Mouse (Mus musculus): ENCODE results near the gene Nmt1. TPM values are rescaled to one million over a fixed set of nuclear protein-coding genes. Genes with fewer than 3 reads are reported as not detected.

The Nmt1 gene
- polyA plus RNA-seq, 1 experiment from 2014 or later: 44.8 TPM

DNA sequence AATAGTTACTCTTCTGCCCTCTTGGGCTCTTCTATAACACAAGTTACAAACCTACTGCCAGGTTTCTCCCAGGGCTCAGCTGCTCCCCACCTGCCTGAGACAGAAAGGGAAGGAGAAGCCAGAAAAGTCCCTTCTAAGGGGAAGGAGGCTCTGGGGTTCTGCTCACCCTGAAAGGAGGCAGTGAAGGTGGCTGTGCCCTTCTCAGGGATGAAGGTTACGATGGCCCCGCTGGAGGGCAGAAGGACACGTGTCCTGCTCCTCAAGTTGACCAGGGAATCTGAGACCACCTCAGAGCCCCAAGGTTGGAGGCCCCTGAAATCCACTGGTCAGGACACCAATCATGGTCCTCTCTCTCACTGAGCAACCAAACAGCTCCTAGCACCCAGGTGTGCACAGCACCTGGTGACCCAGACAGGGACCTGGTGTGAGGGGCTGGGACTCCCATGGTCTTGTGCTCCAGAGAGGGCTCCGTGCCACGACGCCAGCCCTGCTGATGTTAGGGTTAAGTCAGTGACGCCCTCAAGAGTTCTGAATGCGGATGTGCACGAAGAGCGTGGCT lies 42.4 kb downstream of the Nmt1 start:
- Histone ChIP-seq H3K4me3 (no peak overlapping the region), H3K27me3 (no peaks in the 10 kb centered on the region), H3K27ac (replicated peaks) (no peak overlapping the region), H3K4me2 (replicated peaks) (no peak overlapping the region), H3K9me3 (no peaks in the 10 kb centered on the region), H3K36me3 (peaks cover 55% of the 10 kb centered on the region), H3K4me1 (peaks cover 5% of the 10 kb centered on the region; the same call in 1 of the 2 replicates), H3K9ac (replicated peaks) (no peak overlapping the region)
- no peak for ATAC-seq (ENCODE audit: low FRiP score, low read depth)
- 92% methylated on average over 10 of the region's 10 CpGs for WGBS

- Histone ChIP-seq H3K27me3 (peaks cover 3% of the 10 kb centered on the region), H3K9me3 (no peaks in the 10 kb centered on the region), H3K4me1 (peaks cover 5% of the 10 kb centered on the region; the same call in 1 of the 2 replicates), H3K36me3 (peaks cover 22% of the 10 kb centered on the region), H3K27ac (replicated peaks) (no peak overlapping the region), H3K4me3 (no peak overlapping the region), H3K9ac (replicated peaks) (no peak overlapping the region), H3K4me2 (replicated peaks) (no peak overlapping the region)
- WGBS: 91% methylated on average over 7 of the region's 7 CpGs
- ATAC-seq (ENCODE audit: low FRiP score, low read depth): no peak
These were observed 45.7 kb downstream of the Nmt1 start for GRCm38 (mm10) chr11:103073671-103074070.

GRCm38 (mm10) chr11:103074121-103074650 lies 46.2 kb downstream of the Nmt1 start:
- Histone ChIP-seq H3K4me2 (replicated peaks) (no peak overlapping the region), H3K27ac (replicated peaks) (no peak overlapping the region), H3K27me3 (peaks cover 8% of the 10 kb centered on the region), H3K9ac (replicated peaks) (no peak overlapping the region), H3K4me3 (no peak overlapping the region), H3K9me3 (no peaks in the 10 kb centered on the region), H3K36me3 (peaks cover 17% of the 10 kb centered on the region), H3K4me1 (peaks cover 5% of the 10 kb centered on the region; the same call in 1 of the 2 replicates)
- ATAC-seq (ENCODE audit: low FRiP score, low read depth): no peak
- 51% methylated on average over 10 of the region's 10 CpGs for WGBS

DNA sequence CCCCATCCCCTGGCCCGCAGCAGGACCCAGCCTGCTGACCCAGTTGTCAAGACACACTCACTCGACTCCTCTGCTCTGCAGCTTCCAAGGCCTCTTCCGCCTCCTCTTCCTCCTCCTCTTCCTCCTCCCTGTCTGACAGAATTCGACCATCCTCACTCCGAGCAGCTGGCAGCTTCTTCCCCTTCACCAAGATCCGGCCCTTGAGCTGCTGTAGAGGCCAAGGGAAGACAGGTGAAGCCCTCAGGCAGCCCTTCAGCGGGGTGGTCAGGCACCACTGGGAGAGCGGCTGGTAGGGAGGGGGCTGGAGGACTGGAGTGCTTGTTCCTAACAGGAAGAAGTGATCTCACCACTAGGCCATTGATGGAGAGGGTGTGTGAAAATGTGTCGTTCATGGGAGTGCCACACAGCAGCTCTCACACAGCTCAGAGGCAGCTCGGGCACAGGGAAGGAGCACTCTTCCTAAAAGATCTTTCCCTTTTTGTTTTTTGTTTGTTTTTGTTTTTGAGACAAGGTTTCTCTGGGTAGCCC lies 46.9 kb downstream of the Nmt1 start:
- WGBS: 28% methylated on average over 10 of the region's 10 CpGs
- Histone ChIP-seq H3K9ac (replicated peaks) (no peak overlapping the region), H3K27me3 (peaks cover 15% of the 10 kb centered on the region), H3K36me3 (peaks cover 10% of the 10 kb centered on the region; the same call in 1 of the 2 replicates), H3K27ac (replicated peaks) (no peak overlapping the region), H3K4me3 (no peak overlapping the region), H3K4me1 (peaks cover 5% of the 10 kb centered on the region; the same call in 1 of the 2 replicates), H3K9me3 (no peaks in the 10 kb centered on the region), H3K4me2 (replicated peaks) (no peak overlapping the region)
- no peak for ATAC-seq (ENCODE audit: low FRiP score, low read depth)

GRCm38 (mm10) chr11:103076010-103076409 lies 48.0 kb downstream of the Nmt1 start:
- Histone ChIP-seq H3K36me3 (no peaks in the 10 kb centered on the region), H3K4me2 (replicated peaks) (no peak overlapping the region), H3K4me3 (no peak overlapping the region), H3K27ac (replicated peaks) (no peak overlapping the region), H3K9me3 (no peaks in the 10 kb centered on the region), H3K27me3 (peaks cover 26% of the 10 kb centered on the region), H3K9ac (replicated peaks) (no peak overlapping the region), H3K4me1 (peaks cover 17% of the 10 kb centered on the region)
- ATAC-seq (ENCODE audit: low FRiP score, low read depth): no peak
- WGBS: 95% methylated on average over 7 of the region's 7 CpGs

DNA sequence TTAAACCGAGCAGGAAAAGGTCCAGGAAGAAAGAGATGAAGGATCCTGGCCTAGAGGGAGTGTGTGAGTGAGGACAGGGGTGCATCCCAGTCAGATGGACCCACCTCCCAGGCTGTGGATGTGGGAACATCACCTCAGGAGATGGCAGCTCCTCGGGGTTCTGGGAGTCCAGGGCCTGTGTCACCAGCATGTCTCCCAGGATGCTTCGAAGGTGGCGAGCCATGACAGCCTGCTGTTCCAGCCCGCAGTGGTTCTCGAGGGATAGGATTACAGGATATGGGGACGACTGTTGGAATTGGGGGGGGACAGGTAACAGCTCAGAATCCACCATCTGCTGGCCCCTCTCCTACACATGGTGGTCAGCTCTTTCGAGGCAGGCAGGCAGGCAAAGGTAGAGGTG lies 48.6 kb downstream of the Nmt1 start:
- ATAC-seq (ENCODE audit: low FRiP score, low read depth): no peak
- Histone ChIP-seq H3K27ac (replicated peaks) (no peak overlapping the region), H3K9me3 (no peaks in the 10 kb centered on the region), H3K4me1 (peaks cover 17% of the 10 kb centered on the region), H3K9ac (replicated peaks) (no peak overlapping the region), H3K36me3 (no peaks in the 10 kb centered on the region), H3K4me3 (no peak overlapping the region), H3K27me3 (peaks cover 32% of the 10 kb centered on the region), H3K4me2 (replicated peaks) (no peak overlapping the region)
- 88% methylated on average over 8 of the region's 8 CpGs for WGBS

GRCm38 (mm10) chr11:103078131-103078530 lies 50.1 kb downstream of the Nmt1 start:
- no peak for ATAC-seq (ENCODE audit: low FRiP score, low read depth)
- H3K9me3 ChIP-seq: no peaks in the 10 kb centered on the region
- peaks cover 17% of the 10 kb centered on the region for H3K4me1 ChIP-seq
- H3K27me3 ChIP-seq: peaks cover 46% of the 10 kb centered on the region
- H3K9ac ChIP-seq (replicated peaks): no peak overlapping the region
- H3K36me3 ChIP-seq: no peaks in the 10 kb centered on the region
- H3K27ac ChIP-seq (replicated peaks): no peak overlapping the region
- H3K4me3 ChIP-seq: no peak overlapping the region
- H3K4me2 ChIP-seq (replicated peaks): no peak overlapping the region
- WGBS: 83% methylated on average over 11 of the region's 11 CpGs

- 2% methylated on average over 43 of the region's 43 CpGs for WGBS
- H3K27ac ChIP-seq (replicated peaks): no peak overlapping the region
- peaks cover 46% of the 10 kb centered on the region for H3K27me3 ChIP-seq
- H3K9me3 ChIP-seq: no peaks in the 10 kb centered on the region
- H3K4me1 ChIP-seq: peaks cover 11% of the 10 kb centered on the region
- peak overlapping the region; percentile 25 for H3K4me3 ChIP-seq
- H3K9ac ChIP-seq (replicated peaks): 0 out of 2 replicates have a peak overlapping the region, but pooled peaks have one; percentile 15
- ATAC-seq (ENCODE audit: low FRiP score, low read depth): peak; percentile 52; the same call in 1 of the 2 replicates
- no peaks in the 10 kb centered on the region for H3K36me3 ChIP-seq
- peak overlapping the region; percentile 46 for H3K4me2 ChIP-seq (replicated peaks)
These were observed 52.5 kb downstream of the Nmt1 start for GRCm38 (mm10) chr11:103080323-103081091.

DNA sequence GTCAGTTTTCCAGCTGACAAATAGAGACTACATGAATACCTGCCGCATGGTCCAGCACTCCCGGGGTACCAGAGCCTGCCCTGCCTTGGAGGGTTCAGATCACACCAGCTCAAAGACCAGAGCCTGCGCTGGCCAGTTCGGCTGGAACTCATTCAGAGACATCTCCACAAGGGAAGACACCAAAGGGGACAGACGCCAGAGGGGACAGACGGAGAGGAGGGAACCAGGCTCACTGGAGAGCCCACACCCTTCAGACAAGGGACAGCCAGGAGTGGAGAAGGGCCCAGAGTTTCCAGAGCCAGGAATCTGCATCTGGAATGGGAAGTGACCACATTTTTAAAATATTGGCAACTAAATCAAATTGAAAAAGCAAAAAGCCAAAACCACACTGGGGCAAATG lies 53.6 kb downstream of the Nmt1 start:
- Histone ChIP-seq H3K4me3 (no peak overlapping the region), H3K4me2 (replicated peaks) (no peak overlapping the region), H3K4me1 (peaks cover 11% of the 10 kb centered on the region), H3K27ac (replicated peaks) (no peak overlapping the region), H3K9ac (replicated peaks) (no peak overlapping the region), H3K9me3 (no peaks in the 10 kb centered on the region), H3K36me3 (no peaks in the 10 kb centered on the region), H3K27me3 (peaks cover 46% of the 10 kb centered on the region)
- WGBS: 50% methylated on average over 6 of the region's 6 CpGs
- ATAC-seq (ENCODE audit: low FRiP score, low read depth): no peak

GRCm38 (mm10) chr11:103093306-103093705 lies 65.3 kb downstream of the Nmt1 start:
- Histone ChIP-seq H3K9ac (replicated peaks) (no peak overlapping the region), H3K27me3 (peaks cover 16% of the 10 kb centered on the region), H3K9me3 (no peaks in the 10 kb centered on the region), H3K27ac (replicated peaks) (no peak overlapping the region), H3K4me2 (replicated peaks) (no peak overlapping the region), H3K4me1 (peaks cover 11% of the 10 kb centered on the region), H3K36me3 (no peaks in the 10 kb centered on the region), H3K4me3 (no peak overlapping the region)
- ATAC-seq (ENCODE audit: low FRiP score, low read depth): no peak
- WGBS: 96% methylated on average over 7 of the region's 7 CpGs

DNA sequence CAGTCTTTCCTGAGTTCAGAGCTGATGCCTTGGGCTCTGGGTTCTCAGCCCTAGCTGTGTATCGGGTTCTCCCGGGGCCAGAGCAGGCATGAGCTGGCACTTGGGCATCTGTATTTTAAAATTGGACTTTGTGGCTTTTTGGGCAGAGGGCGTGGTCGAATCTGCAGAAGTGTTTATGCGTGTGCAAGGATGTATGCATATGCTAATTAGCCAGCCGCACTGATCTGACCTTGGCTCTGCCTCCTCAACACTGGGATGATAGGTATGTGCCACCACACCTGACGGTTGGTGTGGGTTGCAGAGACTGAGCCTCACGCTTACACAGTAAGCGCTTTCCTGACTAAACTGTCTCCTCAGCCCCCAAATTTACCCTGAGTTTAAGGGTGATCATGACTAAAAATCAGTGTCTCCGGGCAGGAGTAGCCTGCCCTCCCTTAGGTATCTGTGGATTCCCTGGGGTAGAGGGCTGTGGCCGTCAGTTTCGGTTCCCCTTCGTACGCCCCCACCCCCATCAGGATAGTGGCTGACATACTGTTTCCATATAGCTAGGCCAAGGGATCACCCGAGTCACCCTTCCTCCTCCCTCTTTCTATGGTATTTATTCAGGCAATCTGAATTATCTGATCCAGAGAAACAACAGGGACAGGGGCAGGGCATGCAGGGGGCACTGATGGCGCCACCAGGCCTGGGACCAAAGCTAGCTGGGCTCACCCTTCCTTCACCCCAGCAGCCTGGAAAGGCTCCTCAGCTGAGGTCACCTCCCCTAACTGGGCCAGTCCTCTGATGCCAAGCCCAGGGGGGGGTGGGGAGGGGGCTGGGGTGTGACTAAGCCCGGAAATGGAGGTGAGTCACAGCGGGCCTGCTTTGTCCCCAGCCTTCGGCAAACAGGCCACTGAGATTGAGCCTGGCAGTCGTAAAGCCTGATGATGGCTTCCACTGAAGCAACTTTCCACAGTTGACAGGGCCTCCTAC lies 66.2 kb downstream of the Nmt1 start:
- H3K9me3 ChIP-seq: no peaks in the 10 kb centered on the region
- no peak overlapping the region for H3K4me3 ChIP-seq
- no peak overlapping the region for H3K9ac ChIP-seq (replicated peaks)
- no peak for ATAC-seq (ENCODE audit: low FRiP score, low read depth)
- no peaks in the 10 kb centered on the region for H3K36me3 ChIP-seq
- H3K4me1 ChIP-seq: peaks cover 15% of the 10 kb centered on the region
- 78% methylated on average over 20 of the region's 20 CpGs for WGBS
- no peak overlapping the region for H3K4me2 ChIP-seq (replicated peaks)
- H3K27me3 ChIP-seq: peaks cover 24% of the 10 kb centered on the region
- no peak overlapping the region for H3K27ac ChIP-seq (replicated peaks)

Measured in midbrain, embryonic 12.5 days (tissue).